In genomic region chr4:35034504-35035290, GRCm38 (mm10) we compare ENCODE assay signal across 11 mouse cellular contexts.
DNase-seq lines count a peak whose midpoint lies in the region; ATAC-seq lines count a peak whose summit lies in the region.
"Had no signal": no experiment of that assay in that cellular context is flagged by ENCODE, and none has a peak within 500 bp of the region (broad histone marks: within the 10 kb centered on the region; RNA-seq: fewer than 3 reads in every experiment).

No protein-coding gene starts in this region.

- peaks cover 4% of the 10 kb centered on the region; the same call in 1 of the 2 replicates for H3K27me3 ChIP-seq in embryonic facial prominence, embryonic 10.5 days (replicated peaks; ENCODE audit: low read depth, poor library complexity, severe bottlenecking)
- H3K27me3 ChIP-seq in intestine, embryonic 16.5 days (replicated peaks; ENCODE audit: control insufficient read depth, insufficient read depth, low read length) = no peaks in the 10 kb centered on the region

- H3K27ac ChIP-seq in embryonic facial prominence, embryonic 10.5 days (replicated peaks) = no peak overlapping the region
- no peak overlapping the region for H3K27ac ChIP-seq in intestine, embryonic 16.5 days (ENCODE audit: low read length)

- 0 out of 2 replicates have a peak, but pooled peaks cover 5% of the 10 kb centered on the region for H3K36me3 ChIP-seq in embryonic facial prominence, embryonic 10.5 days (replicated peaks)
- H3K36me3 ChIP-seq in intestine, embryonic 16.5 days (ENCODE audit: control insufficient read depth, insufficient read depth, low read length) = no peaks in the 10 kb centered on the region; the same call in 1 of the 2 replicates

- peak; percentile 35 for DNase-seq in kidney, adult 9 months
- no peak for DNase-seq in kidney, postnatal 25 days
- DNase-seq in embryonic facial prominence, embryonic 10.5 days (ENCODE audit: low spot score) = peak; percentile 39
- DNase-seq in thymus, postnatal 14 days = no peak
- DNase-seq: embryo, embryonic 11 days; left cerebral cortex, postnatal 4 days had no signal

- no peak overlapping the region for H3K9ac ChIP-seq in intestine, embryonic 16.5 days (ENCODE audit: low read depth, low read length)

- 0 out of 2 replicates have a peak overlapping the region, but pooled peaks have one; percentile 6 for H3K4me3 ChIP-seq in embryonic facial prominence, embryonic 10.5 days
- H3K4me3 ChIP-seq in intestine, embryonic 16.5 days (ENCODE audit: low read length) = no peak overlapping the region

- peaks cover 13% of the 10 kb centered on the region for H3K4me1 ChIP-seq in embryonic facial prominence, embryonic 10.5 days
- H3K4me1 ChIP-seq in intestine, embryonic 16.5 days (ENCODE audit: control insufficient read depth, insufficient read depth, low read length) = peaks cover 5% of the 10 kb centered on the region

- WGBS in embryonic facial prominence, embryonic 10.5 days = 42% methylated on average over 18 of the region's 18 CpGs
- WGBS in intestine, embryonic 16.5 days = 55% methylated on average over 18 of the region's 18 CpGs

- H3K9me3 ChIP-seq in embryonic facial prominence, embryonic 10.5 days = no peaks in the 10 kb centered on the region
- no peaks in the 10 kb centered on the region for H3K9me3 ChIP-seq in intestine, embryonic 16.5 days (ENCODE audit: control insufficient read depth, low read length)

- H3K4me2 ChIP-seq in intestine, embryonic 16.5 days (ENCODE audit: low read depth, low read length) = no peak overlapping the region

- ATAC-seq in intestine, embryonic 16.5 days = peak; percentile 83
- ATAC-seq in megakaryocyte, adult 5-6 weeks (ENCODE audit: poor library complexity, severe bottlenecking) = 0 out of 2 replicates have a peak, but pooled peaks have one; percentile 24
- no peak for ATAC-seq in cerebellum, adult (ENCODE audit: insufficient number of reproducible peaks, low FRiP score, low TSS enrichment)
- ATAC-seq in monocyte, adult 5-6 weeks (replicated peaks; ENCODE audit: insufficient number of reproducible peaks, low FRiP score, low TSS enrichment, poor library complexity, severe bottlenecking) = no peak
- ATAC-seq: midbrain, embryonic 16.5 days had no signal

Comparison
In these comparisons a context has a peak if more than half of its experiments do, and no peak if none do; other contexts are left out.
1. DNase-seq: peak in kidney, adult 9 months (single experiment) and embryonic facial prominence, embryonic 10.5 days (single experiment); none in kidney, postnatal 25 days (0 of 2) and thymus, postnatal 14 days (single experiment).
2. ATAC-seq: peak in intestine, embryonic 16.5 days (single experiment) and megakaryocyte, adult 5-6 weeks (single experiment); none in cerebellum, adult (single experiment) and monocyte, adult 5-6 weeks (single experiment).